Mouse (Mus musculus): Measurements from ENCODE around the gene Myo5c. TPM values are rescaled to one million over a fixed set of nuclear protein-coding genes. Genes with fewer than 3 reads are reported as not detected.
A peak's percentile ranks its signal among the peaks of the same experiment; 100 is the strongest.

Gene Myo5c
- 0.28 and 0.43 TPM in 2 replicates for polyA plus RNA-seq (2015; fragmentation: Nextera tagmentation; extraction: Ambion mirVana)

- 3% methylated on average over 48 of the region's 48 CpGs for WGBS
- Histone ChIP-seq H3K4me1 (peaks cover 14% of the 10 kb centered on the region), H3K27me3 (peaks cover 38% of the 10 kb centered on the region), H3K27ac (no peak within 1 kb of the TSS), H3K9ac (0 out of 2 replicates have a peak within 1 kb of the TSS, but pooled peaks have one; percentile 21), H3K4me3 (peak within 1 kb of the TSS; percentile 34), H3K9me3 (no peaks in the 10 kb centered on the region), H3K36me3 (no peaks in the 10 kb centered on the region), H3K4me2 (peak within 1 kb of the TSS; percentile 63)
- ATAC-seq (ENCODE audit: insufficient number of reproducible peaks, low FRiP score, low TSS enrichment, low read depth), result no peak
Observed at GRCm38 (mm10) chr9:75231841-75232746, at the start of gene Myo5c. Gene Myo5c (plus strand): TSS chr9:75232020.

- no peak overlapping the region for H3K9ac ChIP-seq
- no peaks in the 10 kb centered on the region for H3K27me3 ChIP-seq
- no peaks in the 10 kb centered on the region for H3K4me1 ChIP-seq
- no peak overlapping the region for H3K4me2 ChIP-seq
- 77% methylated on average over 3 of the region's 3 CpGs for WGBS
- no peak overlapping the region for H3K27ac ChIP-seq
- no peaks in the 10 kb centered on the region for H3K9me3 ChIP-seq
- H3K4me3 ChIP-seq, result no peak overlapping the region
- ATAC-seq (ENCODE audit: insufficient number of reproducible peaks, low FRiP score, low TSS enrichment, low read depth), result no peak
- H3K36me3 ChIP-seq, result peaks cover 29% of the 10 kb centered on the region
Observed at GRCm38 (mm10) chr9:75187646-75188260, 44.1 kb upstream of the Myo5c start.

- no peak overlapping the region for H3K4me3 ChIP-seq
- no peak overlapping the region for H3K4me2 ChIP-seq
- H3K27ac ChIP-seq, result 0 out of 2 replicates have a peak overlapping the region, but pooled peaks have one; percentile 0
- no peak overlapping the region for H3K9ac ChIP-seq
- no peaks in the 10 kb centered on the region for H3K4me1 ChIP-seq
- H3K27me3 ChIP-seq, result no peaks in the 10 kb centered on the region
- WGBS, result 51% methylated on average over 4 of the region's 4 CpGs
- no peak for ATAC-seq (ENCODE audit: insufficient number of reproducible peaks, low FRiP score, low TSS enrichment, low read depth)
- H3K36me3 ChIP-seq, result peaks cover 5% of the 10 kb centered on the region; the same call in 1 of the 2 replicates
- H3K9me3 ChIP-seq, result no peaks in the 10 kb centered on the region
Observed at GRCm38 (mm10) chr9:75193858-75194257, 38.0 kb upstream of the Myo5c start.

GRCm38 (mm10) chr9:75196335-75196734 is 35.5 kb upstream of the Myo5c start:
- Histone ChIP-seq H3K36me3 (peaks cover 17% of the 10 kb centered on the region), H3K27ac (no peak overlapping the region), H3K4me3 (no peak overlapping the region), H3K9ac (no peak overlapping the region), H3K27me3 (no peaks in the 10 kb centered on the region), H3K9me3 (no peaks in the 10 kb centered on the region), H3K4me2 (no peak overlapping the region), H3K4me1 (no peaks in the 10 kb centered on the region)
- 78% methylated on average over 2 of the region's 2 CpGs for WGBS
- ATAC-seq (ENCODE audit: insufficient number of reproducible peaks, low FRiP score, low TSS enrichment, low read depth), result no peak

GRCm38 (mm10) chr9:75197297-75197696 is 34.5 kb upstream of the Myo5c start:
- Histone ChIP-seq H3K9me3 (no peaks in the 10 kb centered on the region), H3K27ac (no peak overlapping the region), H3K9ac (no peak overlapping the region), H3K4me2 (no peak overlapping the region), H3K27me3 (no peaks in the 10 kb centered on the region), H3K4me3 (no peak overlapping the region), H3K4me1 (no peaks in the 10 kb centered on the region), H3K36me3 (peaks cover 22% of the 10 kb centered on the region)
- WGBS, result 64% methylated on average over 6 of the region's 6 CpGs
- ATAC-seq (ENCODE audit: insufficient number of reproducible peaks, low FRiP score, low TSS enrichment, low read depth), result no peak

GRCm38 (mm10) chr9:75201506-75201905 is 30.3 kb upstream of the Myo5c start:
- Histone ChIP-seq H3K27me3 (no peaks in the 10 kb centered on the region), H3K36me3 (peaks cover 30% of the 10 kb centered on the region), H3K9me3 (no peaks in the 10 kb centered on the region), H3K27ac (no peak overlapping the region), H3K9ac (no peak overlapping the region), H3K4me2 (no peak overlapping the region), H3K4me3 (no peak overlapping the region), H3K4me1 (no peaks in the 10 kb centered on the region)
- no peak for ATAC-seq (ENCODE audit: insufficient number of reproducible peaks, low FRiP score, low TSS enrichment, low read depth)
- 84% methylated on average over 1 of the region's 1 CpGs for WGBS

- WGBS, result 94% methylated on average over 2 of the region's 2 CpGs
- no peaks in the 10 kb centered on the region for H3K27me3 ChIP-seq
- no peaks in the 10 kb centered on the region for H3K4me1 ChIP-seq
- no peak for ATAC-seq (ENCODE audit: insufficient number of reproducible peaks, low FRiP score, low TSS enrichment, low read depth)
- H3K4me2 ChIP-seq, result no peak overlapping the region
- peaks cover 30% of the 10 kb centered on the region for H3K36me3 ChIP-seq
- no peaks in the 10 kb centered on the region for H3K9me3 ChIP-seq
- H3K27ac ChIP-seq, result no peak overlapping the region
- H3K9ac ChIP-seq, result no peak overlapping the region
- no peak overlapping the region for H3K4me3 ChIP-seq
Observed at GRCm38 (mm10) chr9:75202036-75202435, 29.8 kb upstream of the Myo5c start.

- Histone ChIP-seq H3K4me2 (no peak overlapping the region), H3K9me3 (no peaks in the 10 kb centered on the region), H3K4me1 (peaks cover 2% of the 10 kb centered on the region; the same call in 1 of the 2 replicates), H3K27ac (no peak overlapping the region), H3K9ac (no peak overlapping the region), H3K27me3 (no peaks in the 10 kb centered on the region), H3K36me3 (peaks cover 21% of the 10 kb centered on the region), H3K4me3 (no peak overlapping the region)
- WGBS, result 69% methylated on average over 1 of the region's 1 CpGs
- ATAC-seq (ENCODE audit: insufficient number of reproducible peaks, low FRiP score, low TSS enrichment, low read depth), result no peak
Observed at GRCm38 (mm10) chr9:75209246-75209645, 22.6 kb upstream of the Myo5c start.

GRCm38 (mm10) chr9:75210269-75210668 is 21.6 kb upstream of the Myo5c start:
- Histone ChIP-seq H3K9me3 (no peaks in the 10 kb centered on the region), H3K4me2 (no peak overlapping the region), H3K27me3 (no peaks in the 10 kb centered on the region), H3K36me3 (peaks cover 22% of the 10 kb centered on the region), H3K4me3 (no peak overlapping the region), H3K27ac (no peak overlapping the region), H3K4me1 (peaks cover 2% of the 10 kb centered on the region; the same call in 1 of the 2 replicates), H3K9ac (no peak overlapping the region)
- ATAC-seq (ENCODE audit: insufficient number of reproducible peaks, low FRiP score, low TSS enrichment, low read depth), result no peak
- whole genome bisulfite sequencing, result 61% methylated on average over 2 of the region's 2 CpGs

- no peaks in the 10 kb centered on the region for H3K9me3 ChIP-seq
- peaks cover 38% of the 10 kb centered on the region for H3K36me3 ChIP-seq
- 87% methylated on average over 11 of the region's 11 CpGs for WGBS
- no peaks in the 10 kb centered on the region for H3K27me3 ChIP-seq
- no peak overlapping the region for H3K4me3 ChIP-seq
- no peak overlapping the region for H3K27ac ChIP-seq
- no peak for ATAC-seq (ENCODE audit: insufficient number of reproducible peaks, low FRiP score, low TSS enrichment, low read depth)
- no peak overlapping the region for H3K9ac ChIP-seq
- peaks cover 2% of the 10 kb centered on the region; the same call in 1 of the 2 replicates for H3K4me1 ChIP-seq
- no peak overlapping the region for H3K4me2 ChIP-seq
Observed at GRCm38 (mm10) chr9:75214743-75215413, 16.9 kb upstream of the Myo5c start.

GRCm38 (mm10) chr9:75219942-75220341 is 11.9 kb upstream of the Myo5c start:
- H3K36me3 ChIP-seq, result peaks cover 31% of the 10 kb centered on the region
- no peak overlapping the region for H3K4me3 ChIP-seq
- no peak overlapping the region for H3K9ac ChIP-seq
- no peak overlapping the region for H3K4me2 ChIP-seq
- no peak for ATAC-seq (ENCODE audit: insufficient number of reproducible peaks, low FRiP score, low TSS enrichment, low read depth)
- no peaks in the 10 kb centered on the region for H3K9me3 ChIP-seq
- H3K27ac ChIP-seq, result no peak overlapping the region
- no peaks in the 10 kb centered on the region for H3K27me3 ChIP-seq
- no peaks in the 10 kb centered on the region for H3K4me1 ChIP-seq
- WGBS, result 71% methylated on average over 5 of the region's 5 CpGs
